Mouse (Mus musculus) granulocyte monocyte progenitor cell, adult 5-6 weeks (primary cell): ENCODE results near the gene Trem1. TPM values are rescaled to one million over a fixed set of nuclear protein-coding genes. Genes with fewer than 3 reads are reported as not detected.

Experiments used
- ATAC-seq: replicated peaks from 2 replicates; pipeline ENCODE4 v1.8.0; 2016; ENCODE audit warnings: mild to moderate bottlenecking, moderate TSS enrichment, inconsistent platforms; ENCODE audit not compliant: poor library complexity, severe bottlenecking
- total RNA-seq, 2 experiments: library from RNA; stranded (forward) in 1 of 2; stranded (reverse) in 1 of 2; fragments of 200-712, 200-1000 nt in 1 of 2; fragments of >200 nt in 1 of 2; fragmentation: Nextera tagmentation in 1 of 2; gene quantifications; 2 replicates each; pipeline ENCODE4 v1.2.3; 2014 to 2017

The Trem1 gene
- total RNA-seq, 2 experiments from 2014 or later, result 6.5 to 13.5 TPM

DNA sequence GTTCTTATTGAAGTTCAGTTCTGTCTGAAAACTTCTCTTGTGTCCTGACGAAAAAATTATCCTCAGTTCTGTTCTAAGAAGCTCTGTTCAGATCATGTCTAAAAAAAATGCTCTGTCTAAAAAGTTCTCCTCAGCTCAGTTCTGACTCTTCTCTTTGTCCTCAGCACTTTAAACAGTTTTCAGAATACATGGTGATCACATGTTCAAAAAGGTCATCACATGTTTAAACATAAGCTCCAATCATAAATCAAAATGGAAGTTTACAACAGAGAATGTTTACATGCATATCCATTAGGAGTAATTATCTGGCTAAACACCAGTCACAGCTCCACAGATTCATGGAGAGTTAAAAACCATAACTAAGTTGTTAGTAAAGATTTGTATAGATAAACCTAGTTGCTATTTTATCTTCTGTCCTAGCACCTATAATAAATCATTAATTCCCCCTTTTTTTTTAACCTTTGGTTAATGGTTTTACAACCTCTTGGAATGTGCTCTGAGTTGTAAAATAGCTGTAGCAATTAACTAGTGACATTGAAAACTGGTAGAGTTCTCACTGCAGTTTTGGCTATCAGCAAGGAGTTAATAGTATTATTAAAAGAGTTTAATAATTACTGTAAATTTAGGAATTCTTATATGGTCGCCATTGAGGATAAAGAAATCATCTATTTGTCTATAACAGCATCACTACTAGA, 34.2 kb downstream of the Trem1 start:
- no peak for ATAC-seq

DNA sequence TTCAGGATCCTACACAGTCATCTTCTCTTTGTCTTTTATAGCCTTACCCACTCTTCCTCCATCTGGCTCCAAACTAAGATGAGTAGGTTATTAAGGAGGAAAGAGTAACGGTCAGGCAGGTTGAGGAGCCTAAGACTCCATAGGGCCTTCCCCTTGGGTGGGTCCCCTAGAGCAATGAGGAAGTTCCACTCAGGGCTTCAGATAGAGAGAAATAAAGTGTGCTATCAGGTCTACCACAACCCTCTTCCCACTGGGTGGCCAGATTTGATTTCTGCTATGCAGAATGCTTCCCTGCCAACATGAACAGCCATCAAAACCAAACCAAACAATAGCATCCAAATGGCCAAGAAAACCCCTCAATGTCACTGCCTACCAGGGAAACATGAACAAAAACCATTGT, 35.0 kb downstream of the Trem1 start:
- peak; percentile 57 for ATAC-seq

DNA sequence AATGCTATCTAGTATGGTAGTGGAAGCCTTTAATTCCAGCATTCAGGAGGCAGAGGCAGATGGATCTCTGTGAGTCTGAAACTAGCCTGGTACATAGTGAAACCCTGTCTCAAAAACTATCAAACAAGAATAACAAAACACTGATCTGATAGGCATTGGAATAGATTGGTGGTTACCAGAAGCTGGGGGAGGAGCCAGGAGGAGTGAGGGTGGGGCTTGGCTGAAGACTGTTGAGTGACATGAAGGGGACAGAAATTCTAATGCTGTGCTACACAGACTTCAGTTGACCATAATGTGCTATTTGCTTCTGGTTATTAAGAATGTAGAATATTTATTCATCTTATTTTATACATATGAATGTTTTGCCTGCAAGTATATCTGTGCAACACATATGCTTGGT, 35.7 kb downstream of the Trem1 start:
- ATAC-seq, result no peak

DNA sequence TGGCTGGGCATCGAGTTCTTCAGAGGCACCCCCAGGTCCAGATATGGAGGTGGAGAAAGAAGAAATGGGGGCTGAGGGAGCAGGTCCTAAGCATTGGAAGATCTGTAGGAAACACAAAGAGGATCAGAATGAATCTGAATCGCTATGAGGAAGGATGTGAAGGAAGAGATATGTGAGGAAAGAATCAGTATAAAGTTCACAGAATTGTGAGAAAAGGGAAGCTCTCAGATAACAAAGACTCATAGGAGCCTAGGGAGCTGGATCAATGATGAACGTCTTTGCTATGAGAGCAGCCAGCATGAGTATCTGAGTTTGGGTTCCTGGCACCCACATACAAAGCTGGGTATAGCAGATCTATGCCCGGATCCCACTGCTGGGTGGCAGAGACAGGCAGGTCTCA, 37.3 kb downstream of the Trem1 start:
- no peak for ATAC-seq

DNA sequence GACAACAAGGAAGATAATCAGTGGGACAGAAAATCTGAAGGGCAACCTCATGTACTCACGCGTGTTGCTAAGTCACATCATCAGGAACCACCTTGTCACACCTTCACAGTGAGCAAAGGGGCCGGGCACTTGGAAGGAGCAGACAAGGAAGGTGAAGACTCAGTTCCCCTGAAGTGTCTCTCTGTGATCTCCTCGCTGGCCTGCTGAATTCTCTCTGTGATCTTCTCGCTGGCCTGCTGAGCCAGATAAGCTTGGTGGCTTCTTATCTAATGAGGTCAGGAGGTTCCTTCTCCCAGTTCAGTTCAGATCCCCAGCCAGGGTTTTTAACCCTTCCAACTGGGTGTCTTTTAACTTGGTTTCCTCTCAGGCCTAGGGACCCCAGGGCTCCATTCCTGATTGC, 39.6 kb downstream of the Trem1 start:
- no peak for ATAC-seq

DNA sequence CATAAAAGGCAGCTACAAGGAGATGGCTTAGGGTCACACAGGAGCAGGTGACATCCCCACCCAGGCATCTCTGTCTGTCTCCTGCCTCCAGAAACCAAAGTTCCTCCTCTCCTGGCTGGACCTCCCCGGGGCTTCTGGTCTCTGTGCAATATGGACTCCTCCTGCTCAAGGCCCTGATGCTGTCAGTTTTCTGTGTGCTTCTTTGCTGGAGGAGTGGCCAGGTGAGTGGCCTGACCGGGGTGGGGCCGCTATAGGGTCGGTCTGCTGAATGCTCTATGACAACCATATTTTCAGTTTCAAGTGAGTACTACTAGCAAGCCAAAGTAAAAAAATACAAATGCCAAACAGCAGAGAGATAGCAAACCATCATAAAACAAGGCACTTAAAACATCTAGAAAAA, 40.0 kb downstream of the Trem1 start:
- ATAC-seq, result no peak

DNA sequence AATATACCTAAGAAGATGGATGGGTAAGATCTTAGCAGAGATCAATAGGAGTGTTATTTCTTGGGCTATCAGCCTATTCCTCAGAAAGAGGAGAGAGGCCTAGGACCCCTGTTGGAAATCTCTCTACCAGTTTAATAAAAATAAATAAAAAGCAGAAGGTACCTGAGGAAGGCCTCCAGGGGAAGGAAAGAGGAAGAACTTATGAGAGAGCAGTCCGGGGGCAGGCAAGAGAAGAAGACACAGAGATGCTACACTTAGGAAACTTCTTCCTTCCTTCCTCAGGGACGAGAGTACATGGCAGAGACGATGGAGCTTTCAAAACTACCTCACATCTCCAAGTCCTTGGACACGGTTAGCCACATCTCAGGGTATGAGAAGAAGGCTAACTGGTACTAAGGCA, 41.5 kb downstream of the Trem1 start:
- peak; percentile 53 for ATAC-seq

DNA sequence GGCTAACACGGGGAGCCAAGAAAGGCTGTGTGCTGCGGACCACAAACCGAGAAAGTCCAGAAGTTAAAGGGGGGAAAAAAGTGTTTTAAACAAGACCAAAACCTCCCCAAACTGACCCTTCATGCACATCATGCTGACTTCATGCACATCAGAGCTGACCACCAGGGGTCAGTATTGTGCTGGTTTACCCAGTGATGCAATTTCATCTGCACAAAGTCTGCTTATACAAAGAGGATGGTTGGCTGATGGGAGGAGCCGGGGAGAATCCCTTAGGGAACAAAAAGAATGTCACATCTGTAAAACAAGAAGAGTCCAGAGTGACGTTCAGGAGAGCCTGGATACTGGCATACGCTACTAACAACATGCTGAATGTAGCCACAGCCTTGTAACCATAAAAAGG, 42.3 kb downstream of the Trem1 start:
- peak; percentile 88 for ATAC-seq

DNA sequence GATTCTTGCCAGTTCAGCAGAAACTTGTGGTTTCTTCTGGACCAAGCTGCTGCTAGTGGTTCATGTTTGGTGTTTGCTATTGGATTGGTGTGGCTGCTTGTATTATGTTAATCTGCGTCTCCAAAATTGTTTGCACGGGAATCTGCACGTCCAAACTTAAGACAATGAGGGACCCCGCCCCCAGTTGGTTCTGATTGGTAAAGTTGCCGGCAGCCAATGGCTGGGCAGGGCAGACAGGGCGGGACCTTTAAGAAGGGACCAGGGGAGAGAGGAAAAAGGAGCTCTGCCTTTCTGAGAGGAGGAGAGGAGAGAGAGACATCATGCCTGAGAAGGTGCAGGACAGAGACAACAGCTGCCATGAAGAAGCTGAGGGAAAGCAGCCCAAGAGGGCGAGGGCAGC, 43.2 kb downstream of the Trem1 start:
- ATAC-seq, result no peak

DNA sequence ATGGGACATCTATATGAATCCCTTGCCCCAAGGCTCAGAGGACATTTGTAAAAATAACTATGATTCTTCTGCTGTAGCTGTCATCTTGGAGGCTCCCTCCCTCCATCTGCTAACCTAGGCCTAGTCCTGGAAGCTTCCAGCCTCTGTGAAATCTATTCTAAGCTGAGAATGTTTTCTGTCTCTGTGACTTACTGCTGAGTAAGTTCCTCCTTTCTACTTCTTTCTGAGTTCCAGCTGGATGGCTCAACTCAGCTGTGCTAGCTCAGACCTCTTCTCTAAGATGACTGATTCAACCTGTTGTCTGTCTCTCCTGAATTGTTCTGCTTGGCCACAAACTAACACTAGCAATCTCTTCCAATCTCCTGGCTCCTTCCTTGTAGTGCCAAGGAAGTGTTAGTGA, 45.8 kb downstream of the Trem1 start:
- no peak for ATAC-seq

DNA sequence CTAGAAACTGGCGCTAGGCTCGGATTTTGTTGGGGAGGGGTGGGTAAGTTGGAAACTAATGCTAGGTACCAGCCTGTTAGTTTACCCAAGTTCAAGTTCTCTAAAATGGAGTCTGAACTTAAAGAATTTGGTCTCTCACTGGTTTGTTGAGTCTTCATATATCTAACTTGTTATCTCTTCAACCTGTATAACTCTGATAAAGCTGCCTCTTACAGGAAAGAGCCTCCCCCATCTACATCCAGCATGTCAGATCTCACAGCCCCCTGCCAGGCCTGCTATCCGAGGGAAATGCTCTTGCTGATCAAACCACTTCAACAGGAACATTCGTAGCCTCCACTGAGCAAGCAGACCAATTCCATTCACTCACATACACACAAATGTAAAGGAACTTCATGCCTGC, 46.4 kb downstream of the Trem1 start:
- no peak for ATAC-seq

DNA sequence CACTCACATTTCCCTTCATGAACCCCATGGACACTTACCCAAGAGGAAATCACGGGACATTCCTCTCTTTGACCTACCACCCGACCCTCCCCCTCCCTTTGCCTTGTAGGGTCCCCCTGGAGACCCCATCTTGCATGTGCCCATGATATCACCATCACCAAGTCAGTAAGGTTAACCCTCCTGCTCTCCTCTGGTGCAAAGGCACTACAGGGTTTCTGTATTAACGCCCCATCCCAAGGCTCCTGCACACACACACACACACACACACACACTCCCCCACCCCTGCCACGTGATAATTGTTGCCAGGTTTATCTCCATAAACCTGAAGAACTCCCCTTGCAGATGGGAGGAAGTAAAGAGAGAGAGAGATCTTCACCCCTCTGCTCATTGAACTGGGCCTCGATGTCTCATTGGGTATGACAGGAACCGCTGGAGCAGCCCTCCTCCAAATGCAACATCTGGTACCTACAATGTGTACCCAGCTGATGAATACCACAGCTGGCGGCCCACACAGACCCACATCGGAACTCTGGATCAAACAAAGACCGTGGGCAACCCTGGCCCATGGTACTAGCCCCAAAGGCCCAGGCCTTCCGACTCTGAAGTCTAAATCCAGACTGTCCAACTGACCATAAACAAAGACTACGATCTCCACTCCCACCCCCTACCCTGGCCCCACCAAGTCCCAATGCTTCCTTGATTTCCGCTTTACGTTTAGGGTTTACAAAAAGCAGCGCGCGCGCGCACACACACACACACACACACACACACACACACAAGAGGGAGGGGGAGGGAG, 48.6 kb downstream of the Trem1 start:
- peak; percentile 26; the same call in 1 of the 2 replicates for ATAC-seq

DNA sequence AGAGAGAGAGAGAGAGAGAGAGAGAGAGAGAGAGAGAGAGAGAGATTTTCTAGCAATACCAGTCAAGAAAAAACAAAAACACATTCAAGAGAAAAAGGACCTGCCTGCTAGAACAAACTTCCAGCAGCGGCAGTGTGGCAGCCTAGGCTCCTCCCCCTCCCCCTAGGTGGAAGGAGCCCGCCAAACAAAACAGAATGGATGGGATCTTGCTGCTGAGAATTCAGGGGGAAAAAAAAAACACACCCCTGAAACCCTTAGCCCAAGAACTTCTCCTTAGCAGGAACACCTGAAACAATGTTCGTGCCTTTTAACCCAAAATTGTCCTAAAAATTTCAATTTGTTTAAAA, 49.1 kb downstream of the Trem1 start:
- ATAC-seq, result peak; percentile 34; the same call in 1 of the 2 replicates

DNA sequence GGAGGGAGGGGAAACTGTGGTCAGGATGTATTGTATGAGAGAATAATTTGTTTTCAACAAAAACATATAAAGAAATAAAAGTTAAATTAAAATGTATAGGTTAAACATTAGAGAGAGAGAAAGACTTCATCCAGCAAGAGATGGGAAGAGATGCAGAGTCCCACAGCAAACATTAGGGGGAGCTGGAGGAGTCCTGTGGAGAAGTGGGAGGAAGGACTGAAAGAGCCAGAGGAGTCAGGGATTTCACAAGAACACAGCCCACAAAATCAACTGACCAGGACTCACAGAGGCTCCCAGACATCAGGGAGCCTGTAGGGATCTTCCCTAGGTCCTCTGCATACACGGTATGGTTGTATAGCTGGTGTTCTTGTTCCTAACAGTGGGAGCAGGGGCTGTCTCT, 54.2 kb downstream of the Trem1 start:
- ATAC-seq, result peak; percentile 99

DNA sequence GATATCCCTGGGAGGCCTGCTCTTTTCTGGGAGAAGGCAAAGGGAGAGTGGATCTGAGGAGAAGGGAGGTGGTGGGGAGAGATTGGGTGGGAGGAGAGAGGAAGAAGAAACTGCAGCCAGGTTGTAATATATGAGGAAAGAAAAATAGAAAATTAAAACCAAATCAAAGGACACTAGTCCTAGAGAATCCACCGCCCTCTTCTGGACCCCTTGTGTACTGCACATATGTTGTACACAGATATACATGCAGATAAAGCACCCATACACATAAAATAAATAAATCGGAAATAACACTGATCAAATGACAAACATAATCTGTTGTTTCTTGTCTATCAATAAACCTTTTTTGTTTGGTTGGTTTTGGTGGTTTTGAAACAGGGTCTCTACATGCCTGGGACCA, 54.7 kb downstream of the Trem1 start:
- peak; percentile 44 for ATAC-seq

DNA sequence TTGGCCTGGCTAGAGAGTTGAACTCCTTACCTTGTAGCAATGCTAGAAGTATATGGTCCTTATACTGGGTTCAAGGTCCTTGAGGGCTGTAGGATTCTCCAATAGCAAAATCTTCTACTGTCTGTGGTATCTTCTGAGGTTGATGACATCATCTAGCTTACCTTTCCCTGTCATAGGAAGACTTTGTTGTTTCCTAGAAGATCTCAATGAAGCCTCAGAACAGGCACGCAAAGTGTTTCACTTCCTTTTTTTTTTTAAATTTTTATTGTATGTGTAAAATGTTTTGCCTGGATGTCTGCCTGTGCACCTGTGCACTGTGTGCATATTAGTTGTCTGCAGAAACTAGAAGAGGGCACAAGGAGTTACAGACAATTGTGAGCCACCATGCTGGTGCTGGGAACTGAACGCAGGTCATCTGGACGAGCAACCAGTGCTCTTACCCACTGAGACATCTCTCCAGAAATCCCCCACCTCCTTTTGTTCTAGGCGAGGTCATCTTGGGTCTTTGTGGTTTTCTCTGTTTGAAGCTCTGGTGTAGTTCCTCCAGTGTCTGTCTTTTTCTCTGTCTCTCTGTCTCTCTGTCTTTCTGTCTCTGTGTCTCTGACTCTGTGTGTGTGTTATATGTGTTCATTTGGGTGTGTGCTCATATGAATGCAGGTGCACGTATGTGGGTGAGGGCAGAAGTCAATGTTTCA, 61.1 kb downstream of the Trem1 start:
- ATAC-seq, result peak; percentile 82

Other genes with a start within 250 kb of the Trem1 start
- not detected in 2 replicates for gene 1700122O11Rik, start 194.5 kb upstream of the Trem1 start, total RNA-seq (2014; fragmentation: Nextera tagmentation)
- gene 1700122O11Rik, start 194.5 kb upstream of the Trem1 start, total RNA-seq (2017), result not detected in 2 replicates
- gene 1700067P10Rik, start 143.4 kb upstream of the Trem1 start, total RNA-seq (2014; fragmentation: Nextera tagmentation), result not detected in 2 replicates
- gene 1700067P10Rik, start 143.4 kb upstream of the Trem1 start, total RNA-seq (2017), result not detected in 2 replicates
- 0.75 TPM in 1 of 2 replicates, not detected in the other for gene 9830107B12Rik, start 86.5 kb upstream of the Trem1 start, total RNA-seq (2014; fragmentation: Nextera tagmentation)
- gene 9830107B12Rik, start 86.5 kb upstream of the Trem1 start, total RNA-seq (2017), result 0.88 and 1.3 TPM in 2 replicates
- 1.2 TPM in 1 of 2 replicates, not detected in the other for gene A530064D06Rik, start 65.5 kb upstream of the Trem1 start, total RNA-seq (2014; fragmentation: Nextera tagmentation)
- 0.30 and 1.2 TPM in 2 replicates for gene A530064D06Rik, start 65.5 kb upstream of the Trem1 start, total RNA-seq (2017)
- 84.6 and 114 TPM in 2 replicates for gene Trem3, start 15.0 kb downstream of the Trem1 start, total RNA-seq (2014; fragmentation: Nextera tagmentation)
- 126 and 147 TPM in 2 replicates for gene Trem3, start 15.0 kb downstream of the Trem1 start, total RNA-seq (2017)
- 0.56 and 0.99 TPM in 2 replicates for gene Treml4, start 31.5 kb downstream of the Trem1 start, total RNA-seq (2014; fragmentation: Nextera tagmentation)
- gene Treml4, start 31.5 kb downstream of the Trem1 start, total RNA-seq (2017), result 1.4 and 2.6 TPM in 2 replicates
- 58.2 and 68.7 TPM in 2 replicates for gene Treml2, start 66.7 kb downstream of the Trem1 start, total RNA-seq (2014; fragmentation: Nextera tagmentation)
- 42.5 and 45.8 TPM in 2 replicates for gene Treml2, start 66.7 kb downstream of the Trem1 start, total RNA-seq (2017)
- 3.1 and 8.2 TPM in 2 replicates for gene B430306N03Rik, start 83.4 kb downstream of the Trem1 start, total RNA-seq (2014; fragmentation: Nextera tagmentation)
- gene B430306N03Rik, start 83.4 kb downstream of the Trem1 start, total RNA-seq (2017), result 3.0 TPM in 2 replicates
- 2.8 and 6.4 TPM in 2 replicates for gene Trem2, start 113.6 kb downstream of the Trem1 start, total RNA-seq (2014; fragmentation: Nextera tagmentation)
- 3.7 and 4.2 TPM in 2 replicates for gene Trem2, start 113.6 kb downstream of the Trem1 start, total RNA-seq (2017)
- not detected in 2 replicates for gene Treml1, start 127.1 kb downstream of the Trem1 start, total RNA-seq (2014; fragmentation: Nextera tagmentation)
- 0.41 TPM in 1 of 2 replicates, not detected in the other for gene Treml1, start 127.1 kb downstream of the Trem1 start, total RNA-seq (2017)
- 96.6 and 101 TPM in 2 replicates for gene Nfya, start 177.1 kb downstream of the Trem1 start, total RNA-seq (2014; fragmentation: Nextera tagmentation)
- 50.9 and 56.0 TPM in 2 replicates for gene Nfya, start 177.1 kb downstream of the Trem1 start, total RNA-seq (2017)
- gene Oard1, start 177.2 kb downstream of the Trem1 start, total RNA-seq (2014; fragmentation: Nextera tagmentation), result 52.6 and 59.4 TPM in 2 replicates
- 52.9 and 58.7 TPM in 2 replicates for gene Oard1, start 177.2 kb downstream of the Trem1 start, total RNA-seq (2017)
- not detected in 2 replicates for gene Apobec2, start 200.2 kb downstream of the Trem1 start, total RNA-seq (2014; fragmentation: Nextera tagmentation)
- gene Apobec2, start 200.2 kb downstream of the Trem1 start, total RNA-seq (2017), result not detected in 2 replicates
- 0.26 and 2.5 TPM in 2 replicates for gene Tspo2, start 218.8 kb downstream of the Trem1 start, total RNA-seq (2014; fragmentation: Nextera tagmentation)
- 0.17 and 0.62 TPM in 2 replicates for gene Tspo2, start 218.8 kb downstream of the Trem1 start, total RNA-seq (2017)
- gene Unc5cl, start 222.1 kb downstream of the Trem1 start, total RNA-seq (2014; fragmentation: Nextera tagmentation), result 1.9 TPM in 1 of 2 replicates, not detected in the other
- 0.21 and 0.43 TPM in 2 replicates for gene Unc5cl, start 222.1 kb downstream of the Trem1 start, total RNA-seq (2017)